Mouse (Mus musculus) ovary, postnatal 10 days (tissue): ENCODE measurements around the gene F830045P16Rik.
"Not testable (repeated sequence)": the region's sequence is repeated elsewhere in the genome, so short reads cannot be mapped to it uniquely, and the experiment has no call there.

Experiments
- DNase-seq: peaks from one replicate; pipeline ENCODE4 v3.0.0; 2022; ENCODE audit warnings: low spot score

F830045P16Rik gene

GRCm38 (mm10) chr2:129544919-129545318 lies 8.5 kb upstream of the F830045P16Rik start:
- DNase-seq = no peak

- DNase-seq = no peak
Measured at GRCm38 (mm10) chr2:129544448-129544847, 8.0 kb upstream of the F830045P16Rik start.

GRCm38 (mm10) chr2:129540036-129540435 lies 3.6 kb upstream of the F830045P16Rik start:
- DNase-seq = no peak

GRCm38 (mm10) chr2:129539175-129539574 lies 2.8 kb upstream of the F830045P16Rik start:
- no peak for DNase-seq

GRCm38 (mm10) chr2:129537926-129538325 lies 1.5 kb upstream of the F830045P16Rik start:
- no peak for DNase-seq

GRCm38 (mm10) chr2:129537360-129537759 lies 958 bp upstream of the F830045P16Rik start:
- no peak for DNase-seq

- no peak for DNase-seq
Measured at GRCm38 (mm10) chr2:129536926-129537325, 524 bp upstream of the F830045P16Rik start.

- no peak for DNase-seq
Measured at GRCm38 (mm10) chr2:129534886-129535591, 1.4 kb downstream of the F830045P16Rik start.

- no peak for DNase-seq
Measured at GRCm38 (mm10) chr2:129531890-129532289, 4.5 kb downstream of the F830045P16Rik start.

GRCm38 (mm10) chr2:129531102-129531501 lies 5.3 kb downstream of the F830045P16Rik start:
- DNase-seq = no peak

GRCm38 (mm10) chr2:129529297-129530209 lies 6.8 kb downstream of the F830045P16Rik start:
- no peak for DNase-seq

- DNase-seq = no peak
Measured at GRCm38 (mm10) chr2:129527916-129528315, 8.5 kb downstream of the F830045P16Rik start.

- DNase-seq = no peak
Measured at GRCm38 (mm10) chr2:129526322-129526721, 10.1 kb downstream of the F830045P16Rik start.

GRCm38 (mm10) chr2:129525644-129526043 lies 10.8 kb downstream of the F830045P16Rik start:
- DNase-seq = no peak

- DNase-seq = no peak
Measured at GRCm38 (mm10) chr2:129518526-129518925, 17.9 kb downstream of the F830045P16Rik start.

GRCm38 (mm10) chr2:129514923-129515920 lies 21.2 kb downstream of the F830045P16Rik start:
- no peak for DNase-seq

- DNase-seq = no peak
Measured at GRCm38 (mm10) chr2:129514401-129514667, 22.1 kb downstream of the F830045P16Rik start.

- no peak for DNase-seq
Measured at GRCm38 (mm10) chr2:129513546-129514400, 22.6 kb downstream of the F830045P16Rik start.

- DNase-seq = not testable (repeated sequence)
Measured at GRCm38 (mm10) chr2:129512147-129512546, 24.3 kb downstream of the F830045P16Rik start.

GRCm38 (mm10) chr2:129502641-129503040 lies 33.8 kb downstream of the F830045P16Rik start:
- DNase-seq = no peak
